Comparison of ENCODE assay signal across 15 mouse cellular contexts in the genomic region with DNA sequence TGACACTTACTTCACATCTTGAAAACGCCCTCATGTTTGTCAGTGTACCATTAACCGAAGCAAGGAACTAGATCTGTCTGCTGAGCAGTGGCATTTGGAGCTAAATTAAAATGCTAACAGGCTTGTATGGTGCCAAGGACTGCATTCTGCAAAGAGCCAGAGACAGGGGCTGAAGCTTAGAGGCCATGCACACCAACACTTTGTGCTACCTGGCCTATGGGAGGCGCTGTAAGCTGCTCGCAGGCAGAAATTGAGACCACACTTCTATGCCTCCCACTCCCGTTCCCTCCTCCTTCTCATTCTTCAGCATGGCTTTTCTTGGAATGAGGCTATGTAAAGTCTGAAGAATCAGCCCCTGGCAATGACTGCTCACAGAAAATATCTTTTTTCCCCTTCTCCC.
DNase-seq lines count a peak whose midpoint lies in the region; TF ChIP-seq lines count a peak whose summit lies in the region.
"Had no signal": no experiment of that assay in that cellular context is flagged by ENCODE, and none has a peak within 500 bp of the region (broad histone marks: within the 10 kb centered on the region; RNA-seq: fewer than 3 reads in every experiment).

No protein-coding gene starts in this region.

- 83% methylated on average over 5 of the region's 5 CpGs for WGBS in hindbrain, embryonic 10.5 days

- no peaks in the 10 kb centered on the region for H3K9me3 ChIP-seq in hindbrain, embryonic 10.5 days
- H3K9me3 ChIP-seq: embryonic facial prominence, embryonic 15.5 days; kidney, embryonic 15.5 days had no signal

- DNase-seq in left cerebral cortex, adult 18-20 months (ENCODE audit: low spot score in 2 of 2) = peak; percentile 12 to 23
- no peak for DNase-seq in left cerebral cortex, adult 11 months (ENCODE audit: low spot score)
- peak; percentile 20 for DNase-seq in brain, embryonic 14.5 days (ENCODE audit: low read depth)
- peak; percentile 8 to 18 for DNase-seq in layer of hippocampus, adult 8-10 months (ENCODE audit: low spot score in 2 of 2)
- DNase-seq in right cerebral cortex, postnatal 10 days (ENCODE audit: low spot score in 2 of 2) = peak; percentile 43 to 49
- DNase-seq in spleen, postnatal 10 days (ENCODE audit: low spot score in 2 of 2) = no peak
- no peak for DNase-seq in adrenal gland, postnatal 25 days
- DNase-seq in hindbrain, embryonic 10.5 days (ENCODE audit: low spot score) = no peak
- DNase-seq: cerebellum, adult 18-20 months; gastrocnemius, postnatal 25 days; heart, postnatal 36 days; liver, postnatal 0 days had no signal

- H3K4me3 ChIP-seq in hindbrain, embryonic 10.5 days = no peak overlapping the region
- H3K4me3 ChIP-seq: embryonic facial prominence, embryonic 15.5 days; kidney, embryonic 15.5 days; myocyte had no signal

- no peak for TF ChIP-seq CTCF in brain, embryonic 14.5 days (IDR thresholded peaks at IDR 0.05; ENCODE audit: borderline replicate concordance, extremely low read depth, insufficient read depth, insufficient read length)

- no peak overlapping the region for H3K27ac ChIP-seq in hindbrain, embryonic 10.5 days
- H3K27ac ChIP-seq: embryonic facial prominence, embryonic 15.5 days; kidney, embryonic 15.5 days had no signal

- H3K27me3 ChIP-seq in hindbrain, embryonic 10.5 days (ENCODE audit: insufficient read depth, poor library complexity, severe bottlenecking) = no peaks in the 10 kb centered on the region
- H3K27me3 ChIP-seq: embryonic facial prominence, embryonic 15.5 days; kidney, embryonic 15.5 days had no signal

- peaks cover 10% of the 10 kb centered on the region for H3K4me1 ChIP-seq in hindbrain, embryonic 10.5 days (replicated peaks)
- H3K4me1 ChIP-seq: kidney, embryonic 15.5 days had no signal

- TF ChIP-seq POLR2A in brain, embryonic 14.5 days (IDR thresholded peaks at IDR 0.05; ENCODE audit: borderline replicate concordance, extremely low read depth, insufficient read depth, insufficient read length, poor library complexity, severe bottlenecking) = no peak

- H3K36me3 ChIP-seq in hindbrain, embryonic 10.5 days = no peaks in the 10 kb centered on the region
- H3K36me3 ChIP-seq: embryonic facial prominence, embryonic 15.5 days; kidney, embryonic 15.5 days had no signal

Comparison
In these comparisons a context has a peak if more than half of its experiments do, and no peak if none do; other contexts are left out.
1. DNase-seq: peak in left cerebral cortex, adult 18-20 months (2 of 2), brain, embryonic 14.5 days (single experiment), layer of hippocampus, adult 8-10 months (2 of 2) and right cerebral cortex, postnatal 10 days (2 of 2); none in left cerebral cortex, adult 11 months (single experiment), spleen, postnatal 10 days (0 of 2), adrenal gland, postnatal 25 days (single experiment) and hindbrain, embryonic 10.5 days (single experiment).